9 mouse cellular contexts compared by ENCODE assay signal in the genomic region with DNA sequence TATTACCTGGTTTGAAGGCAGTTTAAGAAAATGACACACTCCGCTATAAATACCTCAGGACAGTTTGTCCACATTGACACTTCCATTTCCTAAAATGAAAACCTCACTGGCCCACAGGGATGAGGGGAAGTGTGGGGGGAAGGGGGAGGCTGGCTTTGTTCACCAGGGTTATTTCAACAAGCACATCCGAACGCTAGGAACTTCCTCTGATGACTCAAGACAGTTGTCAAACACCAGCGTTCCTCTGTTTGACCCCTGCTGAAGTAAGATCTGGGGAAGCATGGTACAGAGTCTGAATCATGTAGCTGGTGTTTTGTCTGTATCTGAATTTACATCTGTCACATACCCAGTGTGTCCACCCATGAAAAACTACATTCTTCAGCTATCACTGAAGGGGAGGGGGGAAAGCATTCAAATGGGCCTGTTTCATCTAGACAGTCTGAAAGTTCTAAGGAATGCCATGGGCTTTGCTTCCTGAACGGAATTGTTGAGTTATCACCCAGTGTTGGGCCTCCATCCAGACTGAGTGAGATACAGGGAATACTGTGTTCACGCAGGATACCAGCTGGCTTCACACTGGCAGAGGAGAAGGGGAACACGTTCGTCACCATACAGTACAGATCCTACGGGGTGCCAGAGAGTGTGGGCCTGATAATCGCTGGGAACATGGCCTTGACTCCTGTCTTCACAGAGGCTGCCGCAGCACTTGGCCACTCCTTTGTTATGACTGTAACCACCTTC. TPM values are rescaled to one million over a fixed set of nuclear protein-coding genes. Genes with fewer than 3 reads are reported as not detected.
A peak's percentile ranks its signal among the peaks of the same experiment; 100 is the strongest.
DNase-seq lines count a peak whose midpoint lies in the region; ATAC-seq lines count a peak whose summit lies in the region.
"Had no signal": no experiment of that assay in that cellular context is flagged by ENCODE, and none has a peak within 500 bp of the region (broad histone marks: within the 10 kb centered on the region; RNA-seq: fewer than 3 reads in every experiment).

No protein-coding gene starts in this region.

- no peak overlapping the region for H3K27ac ChIP-seq in midbrain, embryonic 13.5 days
- no peak overlapping the region for H3K27ac ChIP-seq in midbrain, embryonic 11.5 days (ENCODE audit: low read depth, low read length)
- H3K27ac ChIP-seq in kidney, embryonic 16.5 days (ENCODE audit: low read length) = peak overlapping the region; percentile 29; the same call in 1 of the 2 replicates
- no peak overlapping the region for H3K27ac ChIP-seq in hindbrain, embryonic 12.5 days
- H3K27ac ChIP-seq: embryonic facial prominence, embryonic 12.5 days had no signal

- no peaks in the 10 kb centered on the region for H3K9me3 ChIP-seq in midbrain, embryonic 13.5 days
- H3K9me3 ChIP-seq in midbrain, embryonic 11.5 days (ENCODE audit: control insufficient read depth, low read length) = no peaks in the 10 kb centered on the region
- H3K9me3 ChIP-seq in kidney, embryonic 16.5 days (ENCODE audit: low read length) = no peaks in the 10 kb centered on the region
- H3K9me3 ChIP-seq in hindbrain, embryonic 12.5 days (replicated peaks) = no peaks in the 10 kb centered on the region
- H3K9me3 ChIP-seq: embryonic facial prominence, embryonic 12.5 days had no signal

- 82% methylated on average over 11 of the region's 11 CpGs for WGBS in midbrain, embryonic 13.5 days
- 76% methylated on average over 11 of the region's 11 CpGs for WGBS in midbrain, embryonic 11.5 days
- WGBS in kidney, embryonic 16.5 days = 51% methylated on average over 11 of the region's 11 CpGs
- WGBS in hindbrain, embryonic 12.5 days = 70% methylated on average over 11 of the region's 11 CpGs

- 0 out of 2 replicates have a peak, but pooled peaks have one; percentile 45 for ATAC-seq in midbrain, embryonic 13.5 days
- ATAC-seq in midbrain, embryonic 11.5 days (ENCODE audit: low FRiP score) = no peak
- peak; percentile 10 for ATAC-seq in activated CD4-positive, CD25-positive, alpha-beta regulatory T cell, adult 4 months
- ATAC-seq in kidney, embryonic 16.5 days (ENCODE audit: low FRiP score, low TSS enrichment) = peak; percentile 63
- peak; percentile 61 for ATAC-seq in megakaryocyte progenitor cell, adult 5-6 weeks (replicated peaks; ENCODE audit: poor library complexity)
- ATAC-seq in hindbrain, embryonic 12.5 days (ENCODE audit: low FRiP score) = no peak

- no peak for DNase-seq in midbrain, embryonic 11.5 days (ENCODE audit: low spot score, missing footprints)
- DNase-seq in heart, adult 8-10 months (ENCODE audit: low spot score) = peak; percentile 87
- no peak for DNase-seq in cerebellum, adult 9-11 months

- no peak overlapping the region for H3K9ac ChIP-seq in midbrain, embryonic 13.5 days (replicated peaks)
- no peak overlapping the region for H3K9ac ChIP-seq in midbrain, embryonic 11.5 days (ENCODE audit: low read length)
- no peak overlapping the region for H3K9ac ChIP-seq in kidney, embryonic 16.5 days (replicated peaks; ENCODE audit: low read length)
- no peak overlapping the region for H3K9ac ChIP-seq in hindbrain, embryonic 12.5 days
- H3K9ac ChIP-seq: embryonic facial prominence, embryonic 12.5 days had no signal

- H3K27me3 ChIP-seq in midbrain, embryonic 13.5 days = no peaks in the 10 kb centered on the region
- H3K27me3 ChIP-seq in midbrain, embryonic 11.5 days (ENCODE audit: control insufficient read depth, insufficient read depth, low read length) = no peaks in the 10 kb centered on the region
- no peaks in the 10 kb centered on the region for H3K27me3 ChIP-seq in kidney, embryonic 16.5 days (ENCODE audit: insufficient read depth, low read length)
- H3K27me3 ChIP-seq in hindbrain, embryonic 12.5 days = no peaks in the 10 kb centered on the region
- H3K27me3 ChIP-seq: embryonic facial prominence, embryonic 12.5 days had no signal

- no peak overlapping the region for H3K4me2 ChIP-seq in midbrain, embryonic 13.5 days (replicated peaks)
- H3K4me2 ChIP-seq in midbrain, embryonic 11.5 days = no peak overlapping the region
- no peak overlapping the region for H3K4me2 ChIP-seq in kidney, embryonic 16.5 days (replicated peaks; ENCODE audit: low read depth, low read length)
- no peak overlapping the region for H3K4me2 ChIP-seq in hindbrain, embryonic 12.5 days (replicated peaks)
- H3K4me2 ChIP-seq: embryonic facial prominence, embryonic 12.5 days had no signal

- no peaks in the 10 kb centered on the region for H3K36me3 ChIP-seq in midbrain, embryonic 13.5 days
- H3K36me3 ChIP-seq in midbrain, embryonic 11.5 days (ENCODE audit: control insufficient read depth, insufficient read depth, low read length) = no peaks in the 10 kb centered on the region
- no peaks in the 10 kb centered on the region for H3K36me3 ChIP-seq in kidney, embryonic 16.5 days (ENCODE audit: insufficient read depth, low read length)
- no peaks in the 10 kb centered on the region for H3K36me3 ChIP-seq in hindbrain, embryonic 12.5 days
- H3K36me3 ChIP-seq: embryonic facial prominence, embryonic 12.5 days had no signal

- H3K4me3 ChIP-seq in midbrain, embryonic 13.5 days (replicated peaks) = no peak overlapping the region
- no peak overlapping the region for H3K4me3 ChIP-seq in midbrain, embryonic 11.5 days (ENCODE audit: low read depth, low read length)
- H3K4me3 ChIP-seq in kidney, embryonic 16.5 days (ENCODE audit: low read length) = no peak overlapping the region
- H3K4me3 ChIP-seq in hindbrain, embryonic 12.5 days = no peak overlapping the region
- H3K4me3 ChIP-seq: embryonic facial prominence, embryonic 12.5 days had no signal

- no peaks in the 10 kb centered on the region for H3K4me1 ChIP-seq in midbrain, embryonic 13.5 days (replicated peaks)
- H3K4me1 ChIP-seq in midbrain, embryonic 11.5 days (ENCODE audit: control insufficient read depth, insufficient read depth, low read length) = no peaks in the 10 kb centered on the region
- peaks cover 15% of the 10 kb centered on the region for H3K4me1 ChIP-seq in kidney, embryonic 16.5 days (ENCODE audit: insufficient read depth, low read length)
- peaks cover 4% of the 10 kb centered on the region; the same call in 1 of the 2 replicates for H3K4me1 ChIP-seq in hindbrain, embryonic 12.5 days

RNA-seq across cellular contexts. Expression of a gene that starts 40.9 kb away (rescaled TPM):
- polyA plus RNA-seq in midbrain, embryonic 13.5 days (2015; fragmentation: Nextera tagmentation; extraction: Ambion mirVana) = 32.5 and 35.5 TPM in 2 replicates
- polyA plus RNA-seq in midbrain, embryonic 11.5 days (2014; fragmentation: Nextera tagmentation; extraction: Ambion mirVana) = 43.0 and 47.3 TPM in 2 replicates
- 10 to 100 TPM; 38.1 to 52.1 TPM for polyA plus RNA-seq in activated CD4-positive, CD25-positive, alpha-beta regulatory T cell, adult 4 months (2017; shearing (Covaris generic))
- 10 to 100 TPM; 10.0 to 11.7 (median 11.1) TPM for total RNA-seq in heart, adult 8-10 months (2022)
- 25.2 and 29.3 TPM in 2 replicates for polyA plus RNA-seq in kidney, embryonic 16.5 days (2015; fragmentation: Nextera tagmentation; extraction: Ambion mirVana)
- 82.1 and 105 TPM in 2 replicates for total RNA-seq in megakaryocyte progenitor cell, adult 5-6 weeks (2015)
- total RNA-seq in megakaryocyte progenitor cell, adult 5-6 weeks (2017) = 98.5 and 129 TPM in 2 replicates
- 32.4 and 35.1 TPM in 2 replicates for polyA plus RNA-seq in hindbrain, embryonic 12.5 days (2016; fragmentation: Nextera tagmentation; extraction: Ambion mirVana)

Comparison
In these comparisons a context has a peak if more than half of its experiments do, and no peak if none do; other contexts are left out.
1. ATAC-seq: peak in midbrain, embryonic 13.5 days (single experiment), activated CD4-positive, CD25-positive, alpha-beta regulatory T cell, adult 4 months (single experiment), kidney, embryonic 16.5 days (single experiment) and megakaryocyte progenitor cell, adult 5-6 weeks (single experiment); none in midbrain, embryonic 11.5 days (single experiment) and hindbrain, embryonic 12.5 days (single experiment).